Mouse (Mus musculus) intestine, embryonic 15.5 days (tissue): Measurements from ENCODE around the gene Atp2a2. TPM values are rescaled to one million over a fixed set of nuclear protein-coding genes. Genes with fewer than 3 reads are reported as not detected.

Source experiments
- ATAC-seq: fragments of 200-750 bp; cut with Nextera tagmentation; 2 replicates; pipeline ENCODE4 v1.8.0; 2017; ENCODE audit warnings: moderate TSS enrichment, moderate library complexity
- H3K27ac ChIP-seq: fragments of 300-500 bp; sonication (generic); 2 replicates; pipeline ENCODE4 v1.5.1; 2015; ENCODE audit warnings: mild to moderate bottlenecking, inconsistent platforms
- H3K27me3 ChIP-seq: fragments of 300-500 bp; sonication (generic); replicated peaks from 2 replicates; pipeline ENCODE4 v1.6.1; 2015; ENCODE audit warnings: inconsistent platforms
- H3K36me3 ChIP-seq: fragments of 300-500 bp; sonication (generic); 2 replicates; pipeline ENCODE4 v1.6.1; 2015; ENCODE audit warnings: inconsistent platforms
- H3K4me1 ChIP-seq: fragments of 300-500 bp; sonication (generic); replicated peaks from 2 replicates; pipeline ENCODE4 v1.6.1; 2015; ENCODE audit warnings: inconsistent platforms
- H3K4me2 ChIP-seq: fragments of 300-500 bp; sonication (generic); replicated peaks from 2 replicates; pipeline ENCODE4 v1.6.1; 2015; ENCODE audit warnings: mild to moderate bottlenecking, inconsistent platforms
- H3K4me3 ChIP-seq: fragments of 300-500 bp; sonication (generic); replicated peaks from 2 replicates; pipeline ENCODE4 v1.5.1; 2015; ENCODE audit warnings: inconsistent platforms
- H3K9ac ChIP-seq: fragments of 300-500 bp; sonication (generic); 2 replicates; pipeline ENCODE4 v1.6.1; 2015; ENCODE audit warnings: inconsistent platforms
- H3K9me3 ChIP-seq: fragments of 300-500 bp; sonication (generic); 2 replicates; pipeline ENCODE4 v1.6.1; 2016; ENCODE audit warnings: inconsistent platforms
- WGBS: fragments of 180-500 bp; shearing (Covaris S2); methylation state at CpG from one replicate; pipeline ENCODE4 v1.1.7; 2015; 5-methylcytosine and 5-hydroxymethylcytosine counted together
- polyA plus RNA-seq: library from polyadenylated mRNA; unstranded; fragments of >200 nt; fragmentation: Nextera tagmentation; extraction: Ambion mirVana; gene quantifications from 2 replicates; pipeline ENCODE4 v1.2.1, GENCODE M21; 2015

Atp2a2 gene
- 33.8 and 36.1 TPM in 2 replicates for polyA plus RNA-seq

- Histone ChIP-seq H3K4me3 (peak within 1 kb of the TSS; percentile 99), H3K27me3 (no peaks in the 10 kb centered on the region), H3K9me3 (no peaks in the 10 kb centered on the region), H3K27ac (peak within 1 kb of the TSS; percentile 99), H3K4me2 (peak within 1 kb of the TSS; percentile 89), H3K9ac (peak within 1 kb of the TSS; percentile 100), H3K36me3 (no peaks in the 10 kb centered on the region), H3K4me1 (peaks cover 15% of the 10 kb centered on the region)
- peak; percentile 96 for ATAC-seq
- under 1% methylated on average over 72 of the region's 113 CpGs for WGBS
Observed at GRCm38 (mm10) chr5:122502077-122502941, at the start of gene Atp2a2. Atp2a2 (minus strand) TSS chr5:122502225.

- H3K36me3 ChIP-seq = no peaks in the 10 kb centered on the region
- no peaks in the 10 kb centered on the region for H3K9me3 ChIP-seq
- H3K4me3 ChIP-seq = no peak overlapping the region
- peak overlapping the region; percentile 29; the same call in 1 of the 2 replicates for H3K27ac ChIP-seq
- no peaks in the 10 kb centered on the region for H3K27me3 ChIP-seq
- ATAC-seq = no peak
- peak overlapping the region; percentile 43 for H3K4me2 ChIP-seq
- no peak overlapping the region for H3K9ac ChIP-seq
- 27% methylated on average over 8 of the region's 8 CpGs for WGBS
- H3K4me1 ChIP-seq = 0 out of 2 replicates have a peak, but pooled peaks cover 6% of the 10 kb centered on the region
Observed at GRCm38 (mm10) chr5:122550460-122550859, 48.4 kb upstream of the Atp2a2 start.

GRCm38 (mm10) chr5:122548671-122549070 lies 46.6 kb upstream of the Atp2a2 start:
- Histone ChIP-seq H3K4me1 (0 out of 2 replicates have a peak, but pooled peaks cover 6% of the 10 kb centered on the region), H3K27ac (peak overlapping the region; percentile 71), H3K4me2 (0 out of 2 replicates have a peak overlapping the region, but pooled peaks have one; percentile 11), H3K36me3 (no peaks in the 10 kb centered on the region), H3K9me3 (no peaks in the 10 kb centered on the region), H3K4me3 (no peak overlapping the region), H3K27me3 (no peaks in the 10 kb centered on the region), H3K9ac (no peak overlapping the region)
- peak; percentile 90 for ATAC-seq
- WGBS = 43% methylated on average over 6 of the region's 6 CpGs

- Histone ChIP-seq H3K27me3 (no peaks in the 10 kb centered on the region), H3K36me3 (no peaks in the 10 kb centered on the region), H3K4me2 (no peak overlapping the region), H3K9ac (no peak overlapping the region), H3K4me3 (no peak overlapping the region), H3K9me3 (no peaks in the 10 kb centered on the region), H3K4me1 (0 out of 2 replicates have a peak, but pooled peaks cover 6% of the 10 kb centered on the region), H3K27ac (0 out of 2 replicates have a peak overlapping the region, but pooled peaks have one; percentile 9)
- WGBS = 66% methylated on average over 6 of the region's 6 CpGs
- ATAC-seq = no peak
Observed at GRCm38 (mm10) chr5:122547810-122548209, 45.8 kb upstream of the Atp2a2 start.

GRCm38 (mm10) chr5:122547251-122547714 lies 45.3 kb upstream of the Atp2a2 start:
- Histone ChIP-seq H3K27me3 (no peaks in the 10 kb centered on the region), H3K4me1 (0 out of 2 replicates have a peak, but pooled peaks cover 6% of the 10 kb centered on the region), H3K4me3 (no peak overlapping the region), H3K36me3 (no peaks in the 10 kb centered on the region), H3K4me2 (no peak overlapping the region), H3K27ac (no peak overlapping the region), H3K9me3 (no peaks in the 10 kb centered on the region), H3K9ac (no peak overlapping the region)
- ATAC-seq = peak; percentile 30; the same call in 1 of the 2 replicates
- WGBS = 55% methylated on average over 7 of the region's 7 CpGs

GRCm38 (mm10) chr5:122543392-122543791 lies 41.4 kb upstream of the Atp2a2 start:
- WGBS = 86% methylated on average over 6 of the region's 6 CpGs

GRCm38 (mm10) chr5:122541871-122542270 lies 39.8 kb upstream of the Atp2a2 start:
- no peaks in the 10 kb centered on the region for H3K4me1 ChIP-seq
- 77% methylated on average over 8 of the region's 8 CpGs for WGBS
- no peaks in the 10 kb centered on the region for H3K9me3 ChIP-seq
- ATAC-seq = no peak
- H3K27me3 ChIP-seq = no peaks in the 10 kb centered on the region
- H3K9ac ChIP-seq = no peak overlapping the region
- H3K4me2 ChIP-seq = no peak overlapping the region
- H3K4me3 ChIP-seq = no peak overlapping the region
- peaks cover 6% of the 10 kb centered on the region; the same call in 1 of the 2 replicates for H3K36me3 ChIP-seq
- H3K27ac ChIP-seq = no peak overlapping the region

More at GRCm38 (mm10) chr5:122543392-122543791, 41.4 kb upstream of the Atp2a2 start:
- H3K4me1 ChIP-seq = no peaks in the 10 kb centered on the region
- no peaks in the 10 kb centered on the region for H3K9me3 ChIP-seq
- no peak overlapping the region for H3K9ac ChIP-seq
- H3K27ac ChIP-seq = no peak overlapping the region
- H3K4me2 ChIP-seq = no peak overlapping the region
- H3K36me3 ChIP-seq = peaks cover 2% of the 10 kb centered on the region; the same call in 1 of the 2 replicates
- no peak for ATAC-seq
- H3K27me3 ChIP-seq = no peaks in the 10 kb centered on the region
- H3K4me3 ChIP-seq = no peak overlapping the region

GRCm38 (mm10) chr5:122538077-122538476 lies 36.1 kb upstream of the Atp2a2 start:
- Histone ChIP-seq H3K27me3 (no peaks in the 10 kb centered on the region), H3K9ac (no peak overlapping the region), H3K36me3 (peaks cover 6% of the 10 kb centered on the region; the same call in 1 of the 2 replicates), H3K9me3 (no peaks in the 10 kb centered on the region), H3K4me3 (no peak overlapping the region), H3K4me2 (no peak overlapping the region), H3K27ac (no peak overlapping the region), H3K4me1 (no peaks in the 10 kb centered on the region)
- ATAC-seq = no peak
- WGBS = 91% methylated on average over 11 of the region's 11 CpGs

GRCm38 (mm10) chr5:122537654-122538053 lies 35.6 kb upstream of the Atp2a2 start:
- no peak for ATAC-seq
- no peak overlapping the region for H3K4me2 ChIP-seq
- no peaks in the 10 kb centered on the region for H3K27me3 ChIP-seq
- no peak overlapping the region for H3K9ac ChIP-seq
- H3K4me1 ChIP-seq = no peaks in the 10 kb centered on the region
- no peaks in the 10 kb centered on the region for H3K9me3 ChIP-seq
- H3K36me3 ChIP-seq = peaks cover 6% of the 10 kb centered on the region; the same call in 1 of the 2 replicates
- WGBS = 97% methylated on average over 5 of the region's 5 CpGs
- H3K27ac ChIP-seq = no peak overlapping the region
- H3K4me3 ChIP-seq = no peak overlapping the region

GRCm38 (mm10) chr5:122533884-122534283 lies 31.9 kb upstream of the Atp2a2 start:
- Histone ChIP-seq H3K9ac (no peak overlapping the region), H3K9me3 (no peaks in the 10 kb centered on the region), H3K4me3 (no peak overlapping the region), H3K4me1 (peaks cover 14% of the 10 kb centered on the region), H3K4me2 (no peak overlapping the region), H3K36me3 (peaks cover 6% of the 10 kb centered on the region; the same call in 1 of the 2 replicates), H3K27ac (no peak overlapping the region), H3K27me3 (no peaks in the 10 kb centered on the region)
- ATAC-seq = no peak
- 84% methylated on average over 8 of the region's 8 CpGs for WGBS

- H3K9ac ChIP-seq = no peak overlapping the region
- no peak overlapping the region for H3K4me3 ChIP-seq
- WGBS = 52% methylated on average over 9 of the region's 9 CpGs
- 0 out of 2 replicates have a peak overlapping the region, but pooled peaks have one; percentile 59 for H3K27ac ChIP-seq
- H3K4me1 ChIP-seq = peaks cover 51% of the 10 kb centered on the region
- no peaks in the 10 kb centered on the region for H3K36me3 ChIP-seq
- ATAC-seq = no peak
- no peaks in the 10 kb centered on the region for H3K9me3 ChIP-seq
- H3K27me3 ChIP-seq = no peaks in the 10 kb centered on the region
- no peak overlapping the region for H3K4me2 ChIP-seq
Observed at GRCm38 (mm10) chr5:122529913-122530604, 28.0 kb upstream of the Atp2a2 start.

GRCm38 (mm10) chr5:122529316-122529715 lies 27.3 kb upstream of the Atp2a2 start:
- ATAC-seq = no peak
- Histone ChIP-seq H3K9me3 (no peaks in the 10 kb centered on the region), H3K4me1 (peaks cover 58% of the 10 kb centered on the region), H3K4me3 (no peak overlapping the region), H3K9ac (no peak overlapping the region), H3K27ac (peak overlapping the region; percentile 59), H3K36me3 (no peaks in the 10 kb centered on the region), H3K27me3 (no peaks in the 10 kb centered on the region), H3K4me2 (no peak overlapping the region)
- WGBS = 25% methylated on average over 3 of the region's 3 CpGs
